ENCODE assay signal across 10 mouse cellular contexts in genomic region chr2:52319020-52319567, GRCm38 (mm10). TPM values are rescaled to one million over a fixed set of nuclear protein-coding genes. Genes with fewer than 3 reads are reported as not detected.
A peak's percentile ranks its signal among the peaks of the same experiment; 100 is the strongest.
DNase-seq lines count a peak whose midpoint lies in the region; ATAC-seq and TF ChIP-seq lines count a peak whose summit lies in the region.
"Had no signal": no experiment of that assay in that cellular context is flagged by ENCODE, and none has a peak within 500 bp of the region (broad histone marks: within the 10 kb centered on the region; RNA-seq: fewer than 3 reads in every experiment).

No protein-coding gene starts in this region.

- DNase-seq in heart, adult 9 months (ENCODE audit: low spot score in 2 of 2), result peak; percentile 4 to 15
- DNase-seq in heart, adult 8-10 months (ENCODE audit: low spot score), result no peak
- peak; percentile 26 for DNase-seq in liver, postnatal 0 days
- DNase-seq in cerebellum, postnatal 10 days, result no peak
- DNase-seq in spleen, adult 12 weeks (ENCODE audit: low spot score), result no peak
- DNase-seq in embryo, embryonic 9.5 days (ENCODE audit: extremely low spot score), result no peak
- DNase-seq: thymus, postnatal 36 days had no signal

- no peaks in the 10 kb centered on the region for H3K9me3 ChIP-seq in liver, postnatal 0 days (ENCODE audit: low read length)
- H3K9me3 ChIP-seq: embryonic facial prominence, embryonic 13.5 days had no signal

- H3K36me3 ChIP-seq in liver, postnatal 0 days (replicated peaks; ENCODE audit: insufficient read depth, low read length), result no peaks in the 10 kb centered on the region
- H3K36me3 ChIP-seq: embryonic facial prominence, embryonic 13.5 days had no signal

- no peaks in the 10 kb centered on the region; the same call in 1 of the 2 replicates for H3K4me1 ChIP-seq in liver, postnatal 0 days (ENCODE audit: insufficient read depth)
- H3K4me1 ChIP-seq: embryonic facial prominence, embryonic 13.5 days had no signal

- 41% methylated on average over 5 of the region's 5 CpGs for WGBS in liver, postnatal 0 days (ENCODE audit: insufficient replicate concordance)

- ATAC-seq in CD4-positive, CD25-positive, alpha-beta regulatory T cell, adult 4 months, result peak; percentile 68
- ATAC-seq in granulocyte monocyte progenitor cell, adult 5-6 weeks (replicated peaks; ENCODE audit: poor library complexity, severe bottlenecking), result peak; percentile 15; the same call in 1 of the 2 replicates
- peak; percentile 82 for ATAC-seq in liver, postnatal 0 days

- H3K4me2 ChIP-seq in liver, postnatal 0 days (ENCODE audit: low read depth, low read length), result no peak overlapping the region
- H3K4me2 ChIP-seq: embryonic facial prominence, embryonic 13.5 days had no signal

- H3K27ac ChIP-seq in liver, postnatal 0 days (ENCODE audit: low read depth), result no peak overlapping the region
- H3K27ac ChIP-seq: embryonic facial prominence, embryonic 13.5 days had no signal

- TF ChIP-seq EP300 in liver, postnatal 0 days (IDR thresholded peaks at IDR 0.05; ENCODE audit: low read depth), result 0 out of 2 replicates have a peak, but pooled peaks have one; percentile 18

- no peak overlapping the region for H3K9ac ChIP-seq in liver, postnatal 0 days (replicated peaks)
- H3K9ac ChIP-seq: embryonic facial prominence, embryonic 13.5 days had no signal

- no peak overlapping the region for H3K4me3 ChIP-seq in liver, postnatal 0 days (ENCODE audit: low read depth, low read length)
- H3K4me3 ChIP-seq: embryonic facial prominence, embryonic 13.5 days had no signal

- H3K27me3 ChIP-seq in liver, postnatal 0 days (ENCODE audit: insufficient read depth, low read length), result no peaks in the 10 kb centered on the region
- H3K27me3 ChIP-seq: embryonic facial prominence, embryonic 13.5 days had no signal

- TF ChIP-seq CTCF in liver, postnatal 0 days (IDR thresholded peaks at IDR 0.05; ENCODE audit: low read depth), result no peak

RNA-seq across cellular contexts. Expression of gene Neb, which starts 59.2 kb away (rescaled TPM):
- 10 to 100 TPM in 1 of 4 experiments, 1 to 10 TPM in 3; 8.2 to 15.0 (median 9.2) TPM for total RNA-seq in heart, adult 8-10 months (2022)
- polyA plus RNA-seq in CD4-positive, CD25-positive, alpha-beta regulatory T cell, adult 4 months (2017; shearing (Covaris generic)), result 10 to 100 TPM; 27.9 to 28.4 TPM
- total RNA-seq in granulocyte monocyte progenitor cell, adult 5-6 weeks (2014; fragmentation: Nextera tagmentation), result not detected in 2 replicates
- total RNA-seq in granulocyte monocyte progenitor cell, adult 5-6 weeks (2017), result 0.09 and 0.10 TPM in 2 replicates
- polyA plus RNA-seq in liver, postnatal 0 days (2015; fragmentation: Nextera tagmentation; extraction: Ambion mirVana), result 1.7 and 10.1 TPM in 2 replicates

Comparison
In these comparisons a context has a peak if more than half of its experiments do, and no peak if none do; other contexts are left out.
1. DNase-seq: peak in heart, adult 9 months (2 of 2) and liver, postnatal 0 days (single experiment); none in heart, adult 8-10 months (single experiment), cerebellum, postnatal 10 days (0 of 2), spleen, adult 12 weeks (single experiment) and embryo, embryonic 9.5 days (single experiment).
2. ATAC-seq: peak in every context shown above with its lines; median percentile 82 in liver, postnatal 0 days; 68 in CD4-positive, CD25-positive, alpha-beta regulatory T cell, adult 4 months; 15 in granulocyte monocyte progenitor cell, adult 5-6 weeks.
3. RNA of gene Neb, which starts 59.2 kb away (total RNA-seq): 8.2 to 15.0 TPM in heart, adult 8-10 months; 0.09 to 0.10 TPM in granulocyte monocyte progenitor cell, adult 5-6 weeks; every median in the first group is over 4 times any median in the second.